Mouse (Mus musculus) embryo, embryonic 10 days (tissue): ENCODE data around the gene Pif1.
A peak's percentile ranks its signal among the peaks of the same experiment; 100 is the strongest.

Experiments
- DNase-seq: peaks from one replicate; pipeline ENCODE4 v3.0.0-alpha.2; 2015; ENCODE audit warnings: low spot score

Gene Pif1

GRCm38 (mm10) chr9:65598765-65599249 is 11.8 kb downstream of the Pif1 start:
- peak; percentile 82 for DNase-seq

GRCm38 (mm10) chr9:65600951-65601350 is 14.0 kb downstream of the Pif1 start:
- DNase-seq, result no peak

DNA sequence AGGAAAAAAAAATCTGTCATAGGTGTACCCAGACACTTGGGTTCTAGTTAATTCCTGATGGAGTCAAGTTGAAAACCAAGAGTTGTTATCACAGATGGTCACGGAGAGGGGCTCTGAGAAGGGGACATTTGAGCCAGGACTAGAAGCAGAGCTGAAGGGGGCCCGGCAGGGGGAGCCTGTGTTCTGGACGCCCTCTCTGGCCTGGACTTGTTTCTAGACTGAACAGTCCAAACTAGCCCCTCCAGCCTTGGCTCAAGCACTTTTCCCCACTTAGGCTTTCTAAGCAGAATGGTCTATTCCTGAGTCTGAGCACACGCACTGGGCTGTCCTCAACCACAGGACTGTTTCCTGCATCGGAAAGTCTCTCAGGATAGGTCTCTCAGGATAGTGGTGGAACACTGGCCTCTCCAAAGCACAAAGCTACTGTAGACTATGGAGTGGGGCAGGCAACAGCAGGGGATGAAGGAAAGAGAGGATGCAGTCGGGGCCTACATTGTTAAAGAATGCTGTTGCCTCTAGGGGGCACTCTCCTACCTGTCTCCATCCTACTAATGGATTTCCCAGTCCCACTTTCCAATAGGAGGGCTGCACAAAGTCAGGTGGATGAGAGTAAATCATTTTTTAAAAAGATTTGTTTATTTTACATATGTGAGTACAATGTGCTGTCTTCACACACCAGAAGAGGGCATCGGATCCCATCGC is 16.6 kb downstream of the Pif1 start:
- DNase-seq, result peak; percentile 55

DNA sequence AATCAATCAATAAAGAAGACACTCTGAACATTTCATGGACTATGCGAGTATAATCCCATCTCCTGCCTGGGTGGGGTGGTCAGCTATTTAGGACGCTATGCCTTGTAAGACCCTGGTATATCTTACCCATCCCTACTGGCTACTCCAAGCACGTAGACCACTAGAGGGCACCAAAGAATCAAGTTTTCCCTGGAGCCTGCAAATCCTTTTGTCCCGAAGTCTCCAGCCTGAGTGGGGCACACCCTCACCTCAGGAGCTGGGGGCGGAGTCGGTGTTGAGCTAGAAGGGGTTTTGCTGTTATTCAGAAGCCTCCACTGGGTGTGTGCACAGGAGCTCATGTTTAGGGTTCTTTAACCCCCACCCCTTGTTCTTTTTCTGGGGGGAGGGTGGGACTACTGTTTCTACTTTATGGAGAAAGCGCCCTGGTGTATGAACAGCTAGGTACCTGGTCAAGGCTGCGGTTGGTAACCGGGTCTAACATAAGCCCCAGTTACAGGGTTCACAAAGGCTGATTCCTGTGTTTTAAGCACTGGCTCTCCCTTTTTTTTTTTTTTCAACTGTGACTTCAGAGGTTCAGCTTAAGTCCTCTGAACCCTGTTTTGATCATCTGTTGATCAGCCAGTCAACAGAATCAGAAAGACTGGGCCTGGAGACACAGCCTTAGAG is 18.6 kb downstream of the Pif1 start:
- DNase-seq, result peak; percentile 97

- DNase-seq, result no peak
Observed at GRCm38 (mm10) chr9:65606321-65607109, 19.6 kb downstream of the Pif1 start.

DNA sequence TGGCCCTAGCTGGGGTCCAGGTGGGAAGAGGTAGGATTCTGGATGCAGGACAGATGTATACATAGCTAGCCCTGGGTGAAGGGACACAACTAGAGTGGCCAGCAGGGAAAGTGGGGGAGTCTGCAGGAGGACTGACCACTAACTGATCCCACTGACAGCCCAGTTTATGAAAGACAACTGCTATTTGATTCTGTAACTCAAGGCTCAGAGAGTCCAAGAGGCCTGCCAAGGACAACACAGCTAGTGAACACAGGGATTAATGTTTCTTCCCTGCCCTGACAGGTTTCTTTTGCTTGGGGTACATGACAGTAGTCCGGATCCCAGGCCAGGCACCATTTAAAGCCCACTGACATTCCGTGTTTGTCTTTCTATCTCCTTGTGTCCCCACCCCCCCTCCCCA is 20.2 kb downstream of the Pif1 start:
- DNase-seq, result no peak

GRCm38 (mm10) chr9:65611969-65612486 is 25.1 kb downstream of the Pif1 start:
- DNase-seq, result no peak

DNA sequence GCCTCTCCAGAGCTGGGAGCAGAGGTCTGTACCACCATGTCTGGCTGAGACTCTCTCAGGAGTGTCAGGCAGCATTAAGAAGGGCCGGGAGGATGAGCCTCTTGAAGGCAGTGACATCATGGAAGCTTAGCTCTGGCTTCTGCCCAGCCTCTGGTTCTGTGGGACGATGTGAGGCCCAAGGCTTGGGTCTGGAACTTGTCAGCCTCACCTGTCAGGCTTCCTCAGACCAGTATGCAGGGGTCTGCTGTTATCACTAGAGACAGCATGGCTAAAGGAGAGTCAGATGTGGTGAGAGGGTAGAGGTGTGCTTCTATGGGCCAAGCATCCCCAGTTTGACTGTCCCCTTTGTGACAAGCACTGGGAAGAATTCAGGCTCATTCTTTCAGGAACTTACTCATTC is 26.1 kb downstream of the Pif1 start:
- DNase-seq, result peak; percentile 68

DNA sequence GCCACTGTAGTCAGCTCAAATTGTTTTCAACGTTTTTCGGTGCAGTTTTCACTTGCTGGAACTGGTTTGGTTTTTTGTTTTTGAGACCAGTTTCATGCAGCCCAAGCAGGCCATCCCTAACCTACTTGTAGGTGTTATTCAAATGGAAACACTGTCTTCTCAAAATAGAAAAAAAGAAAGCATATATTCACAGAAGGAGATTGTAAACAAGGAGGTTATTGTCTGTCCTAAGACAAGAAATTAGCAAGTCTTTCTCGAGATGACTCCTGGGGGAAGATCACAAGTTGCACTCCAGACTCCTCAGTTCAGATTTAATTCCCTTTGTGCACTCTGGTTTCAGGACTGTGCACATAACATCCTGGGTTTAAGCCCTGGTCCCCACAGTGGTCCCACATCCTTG is 32.4 kb downstream of the Pif1 start:
- no peak for DNase-seq

DNA sequence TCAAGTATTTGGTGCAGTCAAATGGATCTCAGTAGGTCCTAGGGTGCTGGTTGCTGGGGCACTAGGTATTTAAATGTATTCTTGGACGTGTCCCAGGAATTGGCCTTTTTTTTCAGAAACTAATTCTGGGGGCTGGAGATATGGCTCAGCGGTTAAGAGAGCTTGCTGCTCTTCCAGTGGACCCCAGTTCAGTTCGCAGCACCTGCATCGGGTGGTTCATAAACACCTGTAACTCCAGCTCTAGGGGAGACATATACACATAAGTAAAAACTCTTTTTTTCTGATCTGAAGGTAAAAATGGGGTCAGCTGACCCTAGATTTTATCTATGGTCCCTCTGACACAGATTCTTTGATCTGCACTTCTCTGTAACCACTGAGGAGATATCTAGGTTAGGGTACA is 34.2 kb downstream of the Pif1 start:
- no peak for DNase-seq

- no peak for DNase-seq
Observed at GRCm38 (mm10) chr9:65621666-65622065, 34.7 kb downstream of the Pif1 start.

- no peak for DNase-seq
Observed at GRCm38 (mm10) chr9:65622826-65623225, 35.9 kb downstream of the Pif1 start.

DNA sequence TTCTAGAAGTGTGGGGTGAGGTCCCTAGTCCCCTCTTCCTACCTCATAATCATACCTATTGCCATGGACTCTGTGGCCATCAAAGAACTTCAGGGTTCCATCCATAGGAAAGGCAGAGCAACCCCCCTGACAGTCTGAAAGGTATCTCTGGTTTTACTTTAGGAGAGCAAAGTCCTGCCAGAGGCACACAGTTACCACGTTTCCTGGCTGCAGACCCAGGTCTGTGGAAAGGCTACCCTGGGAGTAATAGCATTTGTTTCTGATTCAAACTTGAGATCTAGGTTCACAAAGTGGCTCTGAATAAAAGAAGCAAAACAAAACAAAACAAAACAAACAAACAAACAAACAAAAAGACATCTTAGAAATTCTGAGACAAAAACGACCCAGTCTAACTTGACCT is 37.3 kb downstream of the Pif1 start:
- DNase-seq, result no peak

DNA sequence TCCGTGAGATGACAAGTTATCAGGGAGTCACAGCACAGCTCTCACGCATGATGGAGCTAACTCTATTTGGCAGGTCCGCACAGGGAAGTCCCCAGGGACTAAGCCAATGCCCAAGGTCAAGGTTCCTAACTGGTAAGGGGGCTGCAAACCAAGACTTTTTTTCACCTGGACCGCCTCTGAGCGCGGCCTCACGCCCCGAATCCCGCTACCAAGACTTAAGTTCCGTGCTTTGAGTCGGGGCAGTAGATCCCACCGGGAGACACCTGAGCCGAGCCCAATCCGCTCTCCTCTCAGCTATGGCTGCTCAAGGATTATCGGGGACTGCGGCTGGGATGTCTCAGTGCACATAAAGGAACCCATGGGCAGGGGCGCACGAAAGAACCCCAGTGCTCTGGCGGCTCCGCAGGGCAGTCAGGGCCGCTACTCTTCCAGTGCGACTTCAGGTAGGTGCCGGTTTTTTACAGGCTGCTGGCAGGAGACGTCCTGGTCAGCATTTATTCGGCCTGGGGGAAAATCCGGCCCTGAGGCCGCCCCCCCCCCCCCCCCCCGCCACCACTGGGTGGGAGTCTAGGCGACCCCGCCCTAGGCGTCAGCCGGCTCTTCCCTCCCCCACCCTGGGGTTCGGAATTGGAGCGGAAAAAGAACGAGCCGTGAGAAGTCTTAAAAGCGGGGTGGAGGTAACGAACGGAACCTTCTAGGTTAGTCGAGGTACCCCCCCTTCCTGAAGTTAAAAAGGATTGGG is 42.2 kb downstream of the Pif1 start, which contains the start of gene Rbpms2:
Gene Rbpms2 (plus strand): TSS at position 624 of the 742 bp plus-strand sequence.
- DNase-seq, result peak; percentile 30

GRCm38 (mm10) chr9:65629767-65630630 is 43.0 kb downstream of the Pif1 start:
- DNase-seq, result peak; percentile 63

GRCm38 (mm10) chr9:65630631-65631353 is 43.8 kb downstream of the Pif1 start:
- peak; percentile 56 for DNase-seq

DNA sequence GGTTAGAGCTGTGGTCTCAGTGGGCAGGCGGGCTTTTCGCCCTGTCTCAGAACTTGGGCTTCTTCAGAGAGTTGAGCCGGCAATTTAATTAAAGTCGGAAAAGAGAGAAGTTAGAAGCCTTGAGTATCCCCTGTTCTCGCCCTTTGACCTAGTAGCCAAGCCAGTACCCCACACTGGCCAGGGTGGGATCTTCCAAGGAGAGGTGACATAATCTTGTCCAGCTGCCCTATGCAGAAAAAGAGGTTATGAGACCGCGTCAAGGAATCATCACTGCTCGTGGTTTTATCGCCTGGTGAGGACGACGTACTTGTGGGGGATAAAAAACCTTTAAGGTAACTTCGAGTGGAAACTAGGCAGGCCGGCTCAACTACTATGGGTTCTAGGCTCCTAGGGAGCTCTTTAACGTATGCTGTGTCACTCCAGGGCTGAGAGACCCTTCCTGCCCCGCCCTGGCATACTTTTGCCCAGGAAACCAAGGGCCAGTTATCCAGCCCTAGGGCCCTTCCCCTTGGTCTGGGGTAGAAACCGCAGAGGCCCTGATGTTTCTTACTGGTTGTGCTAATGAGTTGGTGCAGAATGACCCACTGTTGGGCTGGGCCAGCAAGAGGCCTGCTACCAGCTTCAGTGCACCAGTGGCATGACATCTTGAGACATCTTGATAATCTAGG is 44.5 kb downstream of the Pif1 start:
- peak; percentile 17 for DNase-seq

DNA sequence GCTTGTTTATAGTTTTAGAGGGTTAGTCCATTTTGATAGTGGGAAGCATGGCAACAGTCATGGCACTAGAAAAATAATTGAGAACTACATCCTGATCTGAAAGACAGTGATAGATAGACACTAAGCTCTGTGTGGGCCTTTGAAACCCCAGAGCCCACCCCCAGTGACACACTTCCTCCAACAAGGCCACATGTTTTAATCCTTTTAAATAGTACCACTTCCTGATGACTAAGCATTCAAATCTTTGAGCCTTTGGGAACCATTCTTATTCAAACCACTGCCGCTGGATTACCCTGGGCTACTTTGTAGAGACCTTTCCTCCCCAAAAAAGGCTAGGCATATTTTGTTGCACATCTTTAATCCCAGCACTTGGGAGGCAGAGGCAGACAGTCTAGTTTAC is 48.8 kb downstream of the Pif1 start:
- DNase-seq, result no peak

DNA sequence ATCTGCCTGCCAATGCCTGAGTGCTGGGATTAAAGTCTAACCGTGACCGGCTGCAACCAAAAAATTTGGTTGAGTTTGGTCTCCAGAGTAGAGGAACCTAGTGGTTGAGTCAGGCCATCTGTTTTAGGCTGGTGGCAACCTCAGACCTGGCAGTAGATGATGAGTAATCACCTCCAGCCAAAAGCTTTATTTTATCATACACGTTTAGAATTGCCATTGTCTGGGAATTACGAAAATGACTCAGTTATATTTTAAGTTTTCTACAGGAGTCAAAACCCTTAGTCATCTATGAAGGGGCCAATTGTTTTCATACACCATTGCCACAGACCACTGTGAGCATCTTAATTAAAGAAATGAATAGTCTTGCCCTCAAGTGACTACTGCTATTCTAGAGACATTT is 50.0 kb downstream of the Pif1 start:
- DNase-seq, result no peak

DNA sequence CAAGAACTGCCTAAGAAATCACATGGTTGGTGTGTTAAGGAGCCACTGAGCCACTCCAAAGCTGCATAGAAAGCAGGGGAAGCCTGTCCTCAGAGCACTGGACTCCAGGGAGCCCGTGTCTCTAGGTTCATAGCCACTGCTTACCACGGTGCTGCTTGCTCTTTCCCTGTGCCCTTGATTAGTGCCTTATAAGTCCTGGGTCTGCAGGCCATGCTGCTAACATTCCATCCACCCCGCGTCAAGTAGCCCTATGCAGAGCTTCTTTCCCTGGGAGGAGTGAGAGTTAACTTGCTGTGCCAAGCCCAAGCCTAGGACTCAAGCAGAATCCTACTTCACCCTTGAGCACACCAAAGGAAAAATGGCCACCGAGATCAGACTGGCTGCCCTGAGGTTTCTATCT is 52.1 kb downstream of the Pif1 start:
- DNase-seq, result no peak
